Mouse (Mus musculus) liver (tissue): ENCODE results near the gene Scn9a.

Experiments used
- DNase-seq: peaks from one replicate; pipeline ENCODE4 v3.0.0-alpha.2; 2020; ENCODE audit warnings: mixed read lengths

Gene Scn9a

DNA sequence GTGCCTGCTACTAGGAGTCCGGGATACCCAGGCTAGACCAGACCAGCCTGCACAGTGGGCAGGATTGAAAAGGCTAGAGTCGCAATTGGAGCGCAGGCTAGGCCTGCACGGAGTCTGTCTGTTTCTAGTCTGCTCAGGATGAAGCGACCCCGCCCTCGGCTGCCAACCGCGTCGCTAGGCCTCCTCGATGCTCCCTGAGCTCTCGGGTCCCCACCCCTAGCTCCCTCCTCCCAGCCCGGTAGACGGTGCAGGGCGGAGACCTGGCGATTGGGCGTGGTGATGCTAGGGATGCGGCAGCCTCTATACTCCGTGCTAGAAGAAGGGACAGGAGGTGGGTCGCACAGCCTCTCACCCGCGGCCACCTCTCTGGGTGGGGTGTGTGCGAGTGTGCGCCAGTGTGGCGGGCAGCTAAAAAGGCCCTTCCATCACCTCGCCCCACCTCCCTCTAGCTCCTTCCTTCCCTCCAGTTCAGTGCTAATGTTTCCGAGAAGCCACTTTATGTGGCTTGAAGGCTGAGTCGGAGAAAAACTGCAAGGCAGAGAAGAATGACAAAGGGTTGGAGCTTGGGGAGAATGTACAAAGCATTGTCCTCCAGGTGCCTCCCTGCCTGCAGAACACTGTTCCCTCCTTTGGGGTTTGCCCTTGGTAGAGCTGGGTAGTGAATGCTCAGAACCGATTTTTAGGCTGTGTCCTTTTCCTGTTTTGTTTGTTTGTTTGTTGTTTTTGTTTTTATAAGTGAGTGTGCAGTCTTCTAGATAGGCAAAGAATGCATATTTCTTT, at the start of gene Scn9a:
Gene Scn9a, minus strand, starts transcription at position 383 of the 780 bp plus-strand sequence.
- DNase-seq, result peak; percentile 7

- DNase-seq, result no peak
These were observed 27.2 kb upstream of the Scn9a start for GRCm38 (mm10) chr2:66661988-66662387.

GRCm38 (mm10) chr2:66656430-66656829, 21.7 kb upstream of the Scn9a start:
- DNase-seq, result no peak

DNA sequence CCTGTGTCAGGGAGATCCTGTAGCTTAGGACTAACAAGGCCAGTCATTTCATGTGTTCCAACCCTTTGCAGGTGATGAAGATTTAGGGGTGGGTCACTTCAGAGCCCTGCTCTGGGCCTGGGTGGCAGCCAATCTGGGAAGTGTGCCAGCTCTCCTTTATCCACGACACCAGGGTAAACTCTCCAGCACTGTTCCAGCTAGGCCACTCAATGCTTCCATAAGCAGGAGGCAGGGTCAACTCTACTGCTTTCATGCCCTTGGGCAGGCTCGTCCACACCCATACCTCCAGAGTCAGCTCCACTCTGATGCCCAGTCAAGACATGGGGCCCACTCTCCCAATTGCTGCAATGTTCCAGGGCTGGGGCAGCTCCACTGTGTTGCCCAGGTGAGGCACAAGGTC, 20.7 kb upstream of the Scn9a start:
- no peak for DNase-seq

DNA sequence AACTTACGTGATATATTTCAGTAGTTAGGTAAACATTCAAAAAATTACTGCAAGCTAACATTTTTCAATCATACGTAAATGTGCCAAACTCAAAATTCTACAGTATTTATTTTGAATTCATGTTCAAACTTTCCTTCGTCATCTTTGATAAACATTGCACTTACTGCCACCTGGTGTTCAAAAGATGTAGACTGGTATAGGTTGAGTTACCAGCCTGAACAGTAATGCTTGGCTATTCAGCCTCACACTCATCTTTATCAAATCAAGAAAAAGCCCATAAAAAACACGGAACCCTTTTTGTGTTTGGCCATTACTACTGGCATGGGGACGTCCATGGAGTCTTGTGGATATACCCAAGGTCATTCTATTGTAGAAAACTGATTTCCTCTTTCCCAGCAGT, 9.6 kb upstream of the Scn9a start:
- no peak for DNase-seq

GRCm38 (mm10) chr2:66632728-66633127, 2.0 kb downstream of the Scn9a start:
- DNase-seq, result no peak

GRCm38 (mm10) chr2:66611091-66611490, 23.7 kb downstream of the Scn9a start:
- DNase-seq, result no peak

DNA sequence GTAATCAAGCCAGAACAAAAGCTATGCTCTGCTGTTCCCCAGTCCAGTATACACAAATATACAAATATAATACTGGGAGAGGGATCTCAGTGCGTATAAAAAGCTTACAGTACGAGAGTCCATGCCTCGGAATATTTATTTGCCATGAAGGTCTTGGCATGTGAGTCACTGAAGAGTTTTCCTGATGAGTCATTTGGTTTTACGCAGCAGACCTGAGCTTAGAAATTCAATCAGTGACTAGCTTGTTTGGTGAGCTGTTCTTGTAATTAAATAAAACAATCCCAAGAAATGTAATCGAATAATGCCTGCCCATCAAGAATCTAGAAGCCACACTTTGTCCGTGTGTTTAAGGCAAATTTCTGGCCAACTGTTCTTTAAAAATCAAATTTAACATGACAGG, 37.4 kb downstream of the Scn9a start:
- no peak for DNase-seq

- no peak for DNase-seq
These were observed 38.6 kb downstream of the Scn9a start for GRCm38 (mm10) chr2:66596145-66596544.

DNA sequence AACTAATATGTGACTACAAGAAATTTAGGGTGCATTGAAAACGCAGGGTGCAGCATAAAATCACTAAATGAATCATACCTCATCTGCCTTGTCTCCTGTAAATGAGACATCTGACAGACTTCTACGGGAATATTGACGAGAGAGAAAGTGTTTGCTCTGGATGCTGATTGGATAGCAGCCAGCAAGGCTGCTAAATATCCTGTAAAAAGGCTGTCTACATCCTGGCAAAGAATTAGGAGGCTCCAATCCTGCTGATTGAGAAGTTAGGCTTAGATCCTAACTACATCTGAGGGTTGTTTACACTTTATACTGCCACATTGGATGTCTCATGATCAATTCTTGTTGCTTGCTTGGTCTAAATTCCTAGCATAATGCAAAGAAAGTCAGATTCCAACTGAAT, 44.6 kb downstream of the Scn9a start:
- DNase-seq, result no peak

- DNase-seq, result no peak
These were observed 54.5 kb downstream of the Scn9a start for GRCm38 (mm10) chr2:66580026-66580808.

DNA sequence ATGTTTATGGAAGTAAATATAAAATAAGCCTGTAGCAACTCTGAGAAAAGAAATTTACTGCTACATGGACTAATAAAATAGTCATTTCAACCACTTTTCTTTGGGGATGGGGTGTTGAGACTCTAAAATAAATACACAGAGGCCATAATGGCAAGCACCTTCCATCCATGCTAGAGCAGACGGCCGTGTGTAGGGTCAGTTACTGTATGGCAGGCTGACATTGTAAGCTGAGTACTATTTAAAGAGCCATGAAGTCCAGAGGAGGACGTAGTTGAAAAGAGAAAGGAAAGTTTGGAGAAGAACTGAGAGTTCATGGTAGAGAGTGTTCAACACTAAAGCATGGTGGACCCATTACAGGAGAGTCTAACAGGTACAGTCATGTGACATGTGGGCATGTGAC, 86.5 kb downstream of the Scn9a start:
- DNase-seq, result no peak

DNA sequence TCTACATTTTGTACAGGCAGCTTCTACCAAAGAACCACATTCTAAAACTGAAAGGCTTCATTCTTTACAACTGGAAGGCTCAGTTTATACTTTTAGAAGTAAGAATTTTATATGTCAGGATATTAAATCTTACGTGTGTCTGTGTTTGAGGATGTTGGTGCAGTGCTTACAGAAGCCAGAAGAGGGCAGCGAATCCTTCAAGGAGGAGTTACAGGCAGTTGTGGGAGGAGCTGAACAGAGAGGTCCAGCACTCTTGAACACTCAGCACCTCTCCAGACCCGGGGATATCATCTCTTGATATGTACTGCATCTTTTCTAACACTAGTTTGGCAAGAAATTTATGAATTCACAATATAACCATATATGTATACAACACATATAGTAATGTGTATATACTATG, 114.8 kb downstream of the Scn9a start:
- no peak for DNase-seq

DNA sequence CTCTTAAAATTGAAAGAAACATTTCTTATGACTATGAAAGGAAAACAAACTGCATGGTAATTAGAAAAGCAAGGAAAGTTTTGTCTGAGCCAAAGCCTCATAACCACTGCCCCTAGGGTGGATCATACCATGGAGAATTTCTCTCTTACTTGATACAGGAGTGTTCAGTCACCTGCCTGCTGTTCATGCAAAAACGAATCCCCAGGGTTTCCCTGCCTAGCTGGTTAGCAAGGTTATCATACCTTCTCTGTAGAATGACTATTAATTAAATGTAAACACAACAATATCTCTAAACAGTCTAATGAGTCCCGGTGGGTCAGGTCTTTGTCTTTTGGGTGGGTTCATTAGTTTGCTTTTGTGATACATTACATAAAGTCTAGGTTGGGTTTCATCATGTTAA, 123.3 kb downstream of the Scn9a start:
- DNase-seq, result no peak

GRCm38 (mm10) chr2:66508032-66508431, 126.7 kb downstream of the Scn9a start:
- DNase-seq, result no peak

- no peak for DNase-seq
These were observed 127.1 kb downstream of the Scn9a start for GRCm38 (mm10) chr2:66507616-66508015.

GRCm38 (mm10) chr2:66502158-66502557, 132.6 kb downstream of the Scn9a start:
- no peak for DNase-seq

DNA sequence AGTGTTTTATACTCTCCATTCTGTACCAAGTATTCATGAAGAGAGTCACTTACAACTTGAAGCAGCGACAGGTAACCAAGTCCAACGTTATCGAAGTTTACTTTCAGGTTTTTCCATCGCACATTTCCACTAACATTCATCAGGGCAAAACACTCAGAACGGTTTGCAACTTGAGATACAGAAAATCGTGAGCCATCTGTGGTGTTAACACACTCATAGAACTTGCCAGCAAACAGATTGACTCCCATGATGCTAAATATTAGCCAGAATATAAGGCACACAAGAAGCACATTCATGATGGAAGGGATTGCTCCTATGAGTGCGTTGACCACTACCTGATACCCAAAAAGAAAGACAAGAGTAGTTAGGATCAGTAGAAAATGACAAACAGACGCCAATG, 140.2 kb downstream of the Scn9a start:
- DNase-seq, result no peak

GRCm38 (mm10) chr2:66478395-66478794, 156.4 kb downstream of the Scn9a start:
- no peak for DNase-seq

GRCm38 (mm10) chr2:66473181-66473822, 161.5 kb downstream of the Scn9a start:
- DNase-seq, result no peak

DNA sequence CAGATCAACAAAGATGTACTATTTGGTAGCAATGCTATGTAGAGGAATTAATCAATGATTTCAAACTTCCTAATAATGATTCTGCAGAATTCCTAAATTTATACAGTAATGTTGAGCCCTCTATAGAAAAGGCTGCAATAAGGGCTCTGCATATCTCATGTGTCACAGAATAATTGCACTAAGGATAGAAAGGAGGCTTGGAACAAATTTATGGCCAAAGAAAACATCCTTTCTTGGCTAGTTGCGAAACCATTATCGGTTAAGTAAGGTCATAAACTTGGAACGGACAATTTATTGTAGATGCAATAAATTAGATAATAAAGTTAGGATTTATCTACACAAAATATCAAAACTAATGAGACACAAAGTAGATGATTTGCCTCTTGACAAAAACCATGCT, 169.3 kb downstream of the Scn9a start:
- DNase-seq, result no peak

DNA sequence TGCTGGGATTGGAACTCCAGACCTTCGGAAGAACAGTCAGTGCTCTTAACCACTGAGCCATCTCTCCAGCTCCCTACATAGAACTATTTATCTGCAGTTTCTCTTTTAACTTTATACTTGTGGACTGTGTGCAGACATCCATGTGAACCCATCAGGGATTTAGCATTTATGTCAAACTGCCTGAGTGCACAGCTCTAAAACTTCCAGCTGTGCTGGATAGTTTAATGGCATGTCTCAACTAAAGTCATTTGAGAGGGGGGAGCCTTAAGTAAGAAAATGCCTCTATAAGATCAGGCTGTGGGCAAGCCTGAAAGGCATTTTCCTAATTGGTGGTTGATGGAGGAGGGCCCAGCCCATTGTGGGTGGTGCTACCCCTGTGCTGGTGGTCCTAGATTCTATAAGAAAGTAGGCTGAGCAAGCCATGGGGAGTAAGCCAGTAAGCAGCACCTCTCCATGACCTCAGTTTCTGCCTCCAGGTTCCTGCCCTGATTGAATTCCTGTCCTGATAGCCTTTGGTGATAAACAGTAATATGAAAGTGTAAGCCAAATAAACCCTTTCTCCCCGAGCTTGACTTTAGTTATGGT, 169.8 kb downstream of the Scn9a start:
- no peak for DNase-seq

GRCm38 (mm10) chr2:66463916-66464315, 170.8 kb downstream of the Scn9a start:
- DNase-seq, result no peak
